Mouse (Mus musculus): ENCODE results near the gene Ccdc149.

DNA sequence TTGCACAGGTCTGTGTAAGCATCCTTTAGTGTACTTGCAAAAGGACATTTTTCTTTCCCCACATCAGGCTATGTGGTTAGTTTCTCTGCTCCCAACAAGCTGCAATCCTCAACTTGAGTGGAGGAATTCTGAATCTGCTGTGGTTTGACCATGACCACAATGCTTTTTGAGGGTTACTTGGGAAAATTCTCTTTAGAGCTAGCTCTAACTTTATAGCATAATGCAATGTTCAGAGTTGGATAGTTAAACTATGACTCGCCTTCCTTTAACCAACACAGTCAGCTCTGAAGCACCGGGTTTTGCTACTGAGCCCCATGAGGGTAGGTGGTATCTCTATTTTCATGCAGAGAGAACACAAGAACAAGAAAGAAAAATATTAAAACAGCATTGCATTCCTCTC, 119.8 kb downstream of the Ccdc149 start:
- TF ChIP-seq EP300 (IDR thresholded peaks at IDR 0.05) (no peak), CTCF (IDR thresholded peaks at IDR 0.05) (no peak)
